Mouse (Mus musculus): ENCODE measurements around the gene Zfp689.
"Not testable (repeated sequence)": the region's sequence is repeated elsewhere in the genome, so short reads cannot be mapped to it uniquely, and the experiment has no call there.

The Zfp689 gene

GRCm38 (mm10) chr7:127470743-127471645 is 22.0 kb upstream of the Zfp689 start:
- peak; percentile 72 to 80 for DNase-seq (ENCODE audit: low spot score in 2 of 2)

GRCm38 (mm10) chr7:127470011-127470715 is 21.2 kb upstream of the Zfp689 start:
- no peak for DNase-seq (ENCODE audit: low spot score in 2 of 2)

GRCm38 (mm10) chr7:127466606-127467005 is 17.6 kb upstream of the Zfp689 start:
- no peak for DNase-seq (ENCODE audit: low spot score in 2 of 2)

- not testable (repeated sequence) for DNase-seq (ENCODE audit: low spot score in 2 of 2)
These were observed 16.7 kb upstream of the Zfp689 start for GRCm38 (mm10) chr7:127465670-127466069.

- DNase-seq (ENCODE audit: low spot score in 2 of 2): no peak
These were observed 16.2 kb upstream of the Zfp689 start for GRCm38 (mm10) chr7:127465191-127465590.

GRCm38 (mm10) chr7:127459311-127459710 is 10.4 kb upstream of the Zfp689 start, which contains the start of gene Prr14:
Gene Prr14 (plus strand): TSS chr7:127459611.
- not testable (repeated sequence) for DNase-seq (ENCODE audit: low spot score in 2 of 2)

DNA sequence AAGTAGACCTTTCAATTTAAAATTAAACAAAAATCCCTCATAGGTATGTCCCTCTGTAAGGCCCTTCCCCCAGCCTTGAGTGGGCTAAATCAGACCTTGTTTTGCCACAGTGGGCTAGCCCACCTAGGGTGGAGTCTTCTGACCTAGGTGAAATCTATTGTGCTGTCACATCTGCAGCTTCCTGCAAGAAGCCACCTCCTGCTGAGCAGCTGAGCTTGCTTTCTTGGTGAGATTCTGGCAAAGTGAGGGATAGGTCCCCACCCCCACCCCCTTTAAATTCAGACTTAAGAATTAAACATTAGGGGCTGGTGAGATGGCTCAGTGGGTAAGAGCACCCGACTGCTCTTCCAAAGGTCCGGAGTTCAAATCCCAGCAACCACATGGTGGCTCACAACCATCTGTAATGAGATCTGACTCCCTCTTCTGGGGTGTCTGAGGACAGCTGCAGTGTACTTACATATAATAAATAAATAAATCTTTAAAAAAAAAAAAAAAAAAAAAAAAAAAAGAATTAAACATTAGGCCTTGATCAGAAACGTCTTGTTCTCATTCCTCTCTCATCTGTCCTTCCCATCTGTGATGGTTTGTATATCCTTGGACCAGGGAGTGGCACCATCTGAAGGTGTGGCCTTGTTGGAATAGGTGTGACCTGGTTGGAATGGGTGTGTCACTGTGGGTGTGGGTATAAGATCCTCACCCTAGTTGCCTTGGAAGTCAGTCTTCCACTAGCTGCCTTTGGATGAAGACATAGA is 9.6 kb upstream of the Zfp689 start:
- DNase-seq (ENCODE audit: low spot score in 2 of 2): not testable (repeated sequence)

DNA sequence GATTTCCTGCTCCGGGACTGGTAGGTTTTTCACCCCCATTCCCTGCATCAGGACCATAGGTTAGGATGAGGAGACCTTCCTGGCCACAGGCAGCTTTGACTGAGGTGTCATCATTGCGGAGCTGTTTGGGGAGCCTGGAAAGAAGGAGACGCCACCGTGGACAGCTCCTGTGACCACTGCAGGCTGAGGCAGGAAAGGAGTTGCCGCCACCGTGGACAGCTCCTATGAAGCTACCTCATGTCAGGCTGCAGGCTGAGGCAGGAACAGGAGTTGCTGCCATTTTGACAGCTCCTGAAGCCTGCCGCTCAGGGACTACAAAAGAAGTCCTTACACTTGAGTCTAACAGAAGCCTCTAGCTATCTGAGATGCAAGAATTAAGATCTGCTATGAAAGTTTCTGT is 5.9 kb upstream of the Zfp689 start:
- DNase-seq (ENCODE audit: low spot score in 2 of 2): no peak

- DNase-seq (ENCODE audit: low spot score in 2 of 2): no peak
These were observed 4.1 kb upstream of the Zfp689 start for GRCm38 (mm10) chr7:127453056-127453455.

- no peak for DNase-seq (ENCODE audit: low spot score in 2 of 2)
These were observed 1.0 kb upstream of the Zfp689 start for GRCm38 (mm10) chr7:127449966-127450365.

DNA sequence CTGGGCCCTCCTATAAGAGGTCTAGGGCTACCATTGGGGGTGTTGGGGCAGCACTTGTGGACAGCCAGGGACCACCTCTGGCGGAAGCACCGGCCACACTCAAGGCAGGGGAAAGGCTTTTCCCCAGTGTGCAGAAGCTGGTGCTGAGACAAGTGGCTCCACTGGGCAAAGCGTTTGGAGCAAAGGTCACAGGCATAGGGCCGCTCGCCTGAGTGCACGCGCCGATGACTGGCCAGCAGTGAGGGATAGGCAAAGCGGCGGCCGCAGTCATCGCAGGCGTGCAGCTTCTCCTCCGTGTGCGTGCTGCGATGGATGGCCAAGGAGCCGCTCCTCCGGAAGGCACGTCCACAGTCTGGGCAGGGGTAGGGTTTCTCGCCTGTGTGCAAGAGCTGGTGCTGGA is 5.0 kb downstream of the Zfp689 start:
- DNase-seq (ENCODE audit: low spot score in 2 of 2): no peak

DNA sequence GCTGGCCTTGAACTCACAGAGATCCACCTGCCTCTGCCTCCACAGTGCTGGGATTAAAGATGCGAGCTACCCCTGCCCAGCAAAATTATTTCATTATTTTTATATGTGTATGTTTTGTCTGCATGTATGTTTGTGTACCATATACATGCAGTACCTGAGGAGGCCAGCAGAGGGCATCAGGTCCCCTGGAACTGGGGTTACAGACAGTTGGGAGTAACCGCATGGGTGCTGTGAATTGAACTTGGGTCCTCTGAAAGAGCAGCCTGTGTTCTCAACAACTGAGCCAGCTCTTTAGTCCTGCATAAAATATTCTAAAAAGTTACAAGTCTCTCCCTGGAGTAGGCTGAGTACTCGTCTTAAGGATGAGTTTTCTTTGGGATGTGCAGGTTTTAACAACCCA is 11.2 kb downstream of the Zfp689 start:
- peak in 1 of 2 experiments; percentile 33 for DNase-seq (ENCODE audit: low spot score in 2 of 2)

GRCm38 (mm10) chr7:127435206-127435605 is 13.8 kb downstream of the Zfp689 start:
- DNase-seq (ENCODE audit: low spot score in 2 of 2): no peak

GRCm38 (mm10) chr7:127426354-127426753 is 22.6 kb downstream of the Zfp689 start:
- no peak for DNase-seq (ENCODE audit: low spot score in 2 of 2)

- DNase-seq (ENCODE audit: low spot score in 2 of 2): no peak
These were observed 23.0 kb downstream of the Zfp689 start for GRCm38 (mm10) chr7:127425911-127426310.

DNA sequence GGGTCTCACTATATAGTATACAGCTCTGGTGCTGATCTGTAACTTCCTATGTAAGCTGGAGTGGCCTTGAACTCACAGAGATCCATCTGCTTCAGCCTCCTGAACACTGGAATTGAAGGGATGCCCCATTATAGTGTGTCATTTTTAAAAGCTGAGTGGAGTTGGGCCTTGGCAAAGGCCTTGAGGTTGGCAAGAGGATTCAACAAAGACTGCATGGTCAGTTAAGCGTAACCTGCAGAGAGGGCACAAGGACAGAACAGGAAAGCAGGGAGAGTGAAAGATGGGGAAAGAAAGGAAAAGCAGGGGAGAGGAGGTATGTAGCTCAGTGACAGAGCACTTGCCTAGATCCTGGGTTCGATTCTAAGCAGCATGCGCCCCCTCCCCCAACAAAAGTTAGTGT is 23.7 kb downstream of the Zfp689 start:
- no peak for DNase-seq (ENCODE audit: low spot score in 2 of 2)

DNA sequence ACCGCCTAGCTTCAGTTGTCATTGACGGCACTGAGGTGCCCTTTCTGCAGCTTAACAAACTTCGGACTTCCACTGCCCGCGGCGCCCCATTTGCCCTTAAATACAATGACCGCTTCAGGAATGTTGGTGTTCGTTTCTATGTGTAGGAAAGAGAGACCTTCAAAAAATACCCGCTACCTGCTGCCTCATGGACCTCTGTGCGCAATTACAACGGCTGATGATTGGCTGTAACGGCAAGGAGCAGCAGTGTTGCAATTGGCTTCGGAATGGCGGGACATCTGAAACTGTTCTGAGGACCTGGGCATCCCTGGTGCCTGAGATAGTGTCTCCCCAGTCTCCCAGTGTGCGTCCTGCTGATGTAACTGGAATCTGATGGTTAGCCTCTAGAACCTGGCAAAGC is 26.7 kb downstream of the Zfp689 start:
- peak in 1 of 2 experiments; percentile 17 for DNase-seq (ENCODE audit: low spot score in 2 of 2)

DNA sequence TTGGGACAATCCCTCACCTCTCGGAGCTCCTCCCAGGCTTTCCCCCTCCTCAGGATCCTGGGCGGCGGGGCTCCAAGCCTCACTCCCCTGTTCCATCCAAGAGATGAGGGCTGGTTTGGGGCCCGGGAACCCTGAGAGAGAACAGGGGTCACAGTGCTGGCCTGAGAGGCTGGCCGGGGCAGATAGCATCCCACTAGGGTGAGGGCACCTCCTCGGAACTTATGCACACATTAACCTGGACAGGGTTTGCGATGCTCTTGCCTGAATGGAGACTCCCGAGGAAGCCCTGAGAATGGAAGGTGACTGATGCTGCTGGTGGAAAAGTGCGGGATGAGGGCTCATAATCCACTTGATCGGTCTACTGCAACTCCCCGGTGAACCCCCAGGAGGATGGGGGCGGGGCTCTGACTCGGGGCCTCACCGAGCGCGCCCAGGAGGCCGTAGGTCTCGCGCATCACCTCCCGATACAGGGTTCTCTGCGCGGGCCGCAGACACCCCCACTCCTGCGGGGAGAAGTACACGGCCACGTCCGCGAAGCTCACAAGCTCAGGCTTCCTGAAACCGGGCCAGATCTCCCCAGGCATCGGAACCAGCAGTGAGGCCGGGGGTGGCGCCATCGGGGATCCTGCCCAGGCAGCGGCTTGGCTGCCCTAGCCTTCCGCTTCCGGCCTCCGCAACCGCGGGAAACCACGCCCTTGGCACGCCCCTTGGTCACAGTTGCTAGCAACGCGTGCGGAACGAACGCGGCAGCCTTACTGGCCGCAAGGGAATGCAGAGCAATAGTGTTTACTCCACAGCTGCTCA is 27.4 kb downstream of the Zfp689 start, which contains the start of gene Zfp688:
Zfp688 (minus strand) TSS at position 681 of the 804 bp plus-strand sequence.
- peak; percentile 94 to 97 for DNase-seq (ENCODE audit: low spot score in 2 of 2)

DNA sequence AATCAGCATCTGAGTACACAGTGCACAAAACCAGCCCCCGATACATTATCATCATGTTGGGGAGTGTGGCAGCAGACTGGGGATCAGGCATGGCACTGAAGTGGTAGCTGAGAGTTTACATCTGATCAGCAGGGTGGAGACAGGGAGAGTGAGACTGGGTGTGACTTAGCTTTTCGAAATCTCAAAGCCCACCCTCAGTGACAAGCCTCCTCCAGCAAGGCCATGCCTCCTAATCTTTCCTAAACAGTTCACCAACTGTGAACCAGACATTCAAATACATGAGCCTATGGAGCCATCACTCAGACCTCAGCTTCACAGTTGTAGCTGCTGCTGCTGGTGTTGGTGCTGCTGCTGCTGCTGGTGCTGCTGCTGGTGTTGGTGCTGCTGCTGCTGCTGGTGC is 37.5 kb downstream of the Zfp689 start:
- no peak for DNase-seq (ENCODE audit: low spot score in 2 of 2)

GRCm38 (mm10) chr7:127406002-127406987 is 42.7 kb downstream of the Zfp689 start, which contains the start of gene Zfp764:
Gene Zfp764 (minus strand): TSS chr7:127406822.
- peak; percentile 62 to 76 for DNase-seq (ENCODE audit: low spot score in 2 of 2)

All from spleen, postnatal 14 days (tissue).